Mouse (Mus musculus) right cerebral cortex, postnatal 10 days (tissue): ENCODE measurements around the gene Heg1.
A peak's percentile ranks its signal among the peaks of the same experiment; 100 is the strongest.

ENCODE experiments used
- DNase-seq, 2 experiments: peaks; one replicate each; pipeline ENCODE4 v3.0.0; 2021; ENCODE audit warnings: low spot score in 2 of 2

The Heg1 gene

GRCm38 (mm10) chr16:33820269-33821178, 136.4 kb downstream of the Heg1 start:
- DNase-seq, result peak; percentile 87 to 92
